Mouse (Mus musculus) 3T3-L1 (cell line): ENCODE measurements around the gene Slc39a2.
"Not testable (repeated sequence)": the region's sequence is repeated elsewhere in the genome, so short reads cannot be mapped to it uniquely, and the experiment has no call there.

Experiments used
- DNase-seq: peaks from one replicate; pipeline ENCODE4 v3.0.0-alpha.2; 2015; ENCODE audit warnings: low read depth, low spot score

Gene Slc39a2

GRCm38 (mm10) chr14:51902806-51903710 is 10.4 kb downstream of the Slc39a2 start:
- DNase-seq = peak; percentile 71

GRCm38 (mm10) chr14:51903782-51904181 is 11.1 kb downstream of the Slc39a2 start:
- no peak for DNase-seq

- peak; percentile 42 for DNase-seq
These were observed 12.0 kb downstream of the Slc39a2 start for GRCm38 (mm10) chr14:51904706-51905105.

GRCm38 (mm10) chr14:51906102-51906501 is 13.4 kb downstream of the Slc39a2 start:
- no peak for DNase-seq

GRCm38 (mm10) chr14:51911301-51911700 is 18.6 kb downstream of the Slc39a2 start:
- DNase-seq = no peak

- no peak for DNase-seq
These were observed 19.8 kb downstream of the Slc39a2 start for GRCm38 (mm10) chr14:51912391-51913061.

- DNase-seq = no peak
These were observed 20.6 kb downstream of the Slc39a2 start for GRCm38 (mm10) chr14:51913062-51913959.

- DNase-seq = no peak
These were observed 21.5 kb downstream of the Slc39a2 start, which contains the start of gene Ndrg2 for GRCm38 (mm10) chr14:51913960-51914762. Gene Ndrg2, minus strand, starts transcription at chr14:51914158.

GRCm38 (mm10) chr14:51915030-51915429 is 22.3 kb downstream of the Slc39a2 start:
- peak; percentile 44 for DNase-seq

- no peak for DNase-seq
These were observed 23.9 kb downstream of the Slc39a2 start for GRCm38 (mm10) chr14:51916539-51916938.

GRCm38 (mm10) chr14:51918125-51918524 is 25.4 kb downstream of the Slc39a2 start, which contains the start of gene Tppp2:
Gene Tppp2, plus strand, starts transcription at chr14:51918425.
- no peak for DNase-seq

- DNase-seq = no peak
These were observed 26.3 kb downstream of the Slc39a2 start for GRCm38 (mm10) chr14:51918966-51919365.

GRCm38 (mm10) chr14:51921759-51922570 is 29.3 kb downstream of the Slc39a2 start:
- no peak for DNase-seq

GRCm38 (mm10) chr14:51922571-51922865 is 29.8 kb downstream of the Slc39a2 start, which contains the start of gene Rnase13:
Gene Rnase13, minus strand, starts transcription at chr14:51922773.
- no peak for DNase-seq

GRCm38 (mm10) chr14:51922910-51923309 is 30.2 kb downstream of the Slc39a2 start:
- DNase-seq = no peak

GRCm38 (mm10) chr14:51923492-51923891 is 30.8 kb downstream of the Slc39a2 start:
- no peak for DNase-seq

- not testable (repeated sequence) for DNase-seq
These were observed 34.2 kb downstream of the Slc39a2 start for GRCm38 (mm10) chr14:51926930-51927329.

GRCm38 (mm10) chr14:51929309-51929943 is 36.7 kb downstream of the Slc39a2 start:
- DNase-seq = no peak

- no peak for DNase-seq
These were observed 37.3 kb downstream of the Slc39a2 start for GRCm38 (mm10) chr14:51929968-51930367.
